Mouse (Mus musculus): ENCODE results near the gene Ankrd50.

Ankrd50 gene

GRCm38 (mm10) chr3:38484191-38485106, at the start of gene Ankrd50:
TSS of gene Ankrd50 (minus strand) at chr3:38484844.
- DNase-seq (ENCODE audit: low spot score): peak; percentile 100

- no peak for DNase-seq (ENCODE audit: low spot score)
These were observed 49.6 kb upstream of the Ankrd50 start for GRCm38 (mm10) chr3:38534245-38534644.

DNA sequence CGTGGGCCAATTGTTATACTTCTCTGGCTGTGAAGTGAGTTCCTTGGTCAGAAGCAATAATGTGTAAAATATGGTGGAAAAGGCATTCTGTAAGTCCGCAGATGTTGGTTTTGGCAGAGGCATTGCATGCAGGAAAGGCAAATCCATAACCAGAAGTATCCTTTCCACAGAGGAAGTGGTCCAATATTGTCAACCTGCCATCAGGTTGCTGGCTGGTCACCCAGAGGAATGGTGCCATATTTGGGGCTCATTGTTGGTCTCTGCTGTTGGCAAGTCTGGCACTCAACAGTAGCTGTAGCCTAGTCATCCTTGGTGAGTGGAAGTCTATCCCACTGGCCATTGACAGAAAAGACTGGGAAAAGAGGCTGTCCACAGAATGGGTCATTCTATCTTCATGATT, 35.8 kb upstream of the Ankrd50 start:
- no peak for DNase-seq (ENCODE audit: low spot score)

DNA sequence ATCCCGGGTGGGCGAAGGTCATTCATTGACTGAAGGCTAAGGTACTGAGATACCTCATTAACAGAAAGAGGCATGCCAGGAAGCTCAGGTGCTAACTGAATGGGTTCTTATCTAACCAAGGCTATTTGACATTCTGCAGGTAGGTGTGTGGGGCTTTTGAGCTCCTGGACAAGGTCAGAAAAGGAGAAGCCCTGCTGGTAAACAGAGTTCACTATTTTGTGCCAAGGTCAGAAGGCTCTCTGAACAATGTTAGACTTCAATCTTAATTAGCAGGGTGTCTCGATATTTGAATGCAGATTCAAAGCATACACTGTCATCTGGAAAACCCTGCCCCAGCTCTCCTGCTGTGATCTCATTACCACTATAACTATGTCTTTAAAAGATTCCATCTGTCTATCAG, 35.3 kb upstream of the Ankrd50 start:
- no peak for DNase-seq (ENCODE audit: low spot score)

DNA sequence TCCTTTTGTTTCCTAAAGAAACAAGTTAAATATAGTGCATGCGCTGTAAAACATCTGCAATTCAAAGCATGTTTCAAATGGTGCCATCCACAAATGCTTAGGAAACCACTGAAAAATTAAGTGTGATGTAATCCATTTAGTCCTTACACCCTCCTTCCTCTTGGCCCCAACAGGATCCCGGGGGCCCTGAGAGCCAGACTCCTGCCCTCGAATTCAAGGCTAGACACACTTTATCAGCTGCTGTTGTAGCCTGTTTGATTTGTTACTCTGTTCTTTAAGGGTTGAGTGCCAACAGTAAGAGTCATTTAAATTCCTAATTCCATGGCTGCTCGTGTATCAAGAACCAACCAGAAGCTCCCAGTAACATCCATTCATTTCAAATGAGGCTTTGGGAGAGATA, 19.0 kb upstream of the Ankrd50 start:
- DNase-seq (ENCODE audit: low spot score): no peak

DNA sequence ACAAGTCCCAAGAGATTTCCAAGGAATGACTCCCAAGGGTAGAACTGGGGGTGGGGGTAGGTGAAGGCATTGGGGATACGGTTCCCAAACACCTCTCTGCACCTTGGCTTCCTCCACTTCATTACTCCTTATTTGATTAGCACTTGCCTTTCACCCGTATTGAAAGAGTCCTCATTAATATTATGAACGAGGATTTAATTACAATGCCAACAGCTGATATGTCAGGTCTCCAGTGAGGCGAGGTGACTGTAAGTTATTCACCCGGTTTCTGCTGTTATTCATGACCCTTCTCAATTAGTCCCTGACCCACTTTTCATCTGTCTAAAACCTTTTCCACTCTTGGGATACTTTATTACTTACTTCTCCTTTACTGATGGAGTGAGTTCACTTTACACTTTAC, 17.5 kb upstream of the Ankrd50 start:
- no peak for DNase-seq (ENCODE audit: low spot score)

GRCm38 (mm10) chr3:38501739-38502138, 17.1 kb upstream of the Ankrd50 start:
- no peak for DNase-seq (ENCODE audit: low spot score)

GRCm38 (mm10) chr3:38501316-38501715, 16.7 kb upstream of the Ankrd50 start:
- no peak for DNase-seq (ENCODE audit: low spot score)

DNA sequence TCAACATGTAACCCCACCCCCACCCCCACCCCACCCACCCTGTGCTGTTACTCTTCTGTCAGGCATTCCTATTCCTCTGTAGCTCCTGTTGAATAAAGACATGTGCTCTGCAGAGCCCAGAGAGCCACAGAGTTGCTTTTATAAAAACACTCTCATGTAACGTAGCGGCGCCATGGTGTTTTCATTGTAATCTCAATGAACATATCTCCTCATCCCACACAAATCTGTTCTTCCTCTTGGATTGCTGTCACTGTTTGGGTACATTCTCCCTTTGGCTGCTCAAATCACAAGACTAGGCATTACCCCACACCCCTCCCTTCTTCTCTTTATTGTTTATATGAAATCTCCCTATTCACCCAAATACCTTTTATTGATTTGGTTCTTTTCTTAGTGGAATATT, 13.9 kb upstream of the Ankrd50 start:
- no peak for DNase-seq (ENCODE audit: low spot score)

DNA sequence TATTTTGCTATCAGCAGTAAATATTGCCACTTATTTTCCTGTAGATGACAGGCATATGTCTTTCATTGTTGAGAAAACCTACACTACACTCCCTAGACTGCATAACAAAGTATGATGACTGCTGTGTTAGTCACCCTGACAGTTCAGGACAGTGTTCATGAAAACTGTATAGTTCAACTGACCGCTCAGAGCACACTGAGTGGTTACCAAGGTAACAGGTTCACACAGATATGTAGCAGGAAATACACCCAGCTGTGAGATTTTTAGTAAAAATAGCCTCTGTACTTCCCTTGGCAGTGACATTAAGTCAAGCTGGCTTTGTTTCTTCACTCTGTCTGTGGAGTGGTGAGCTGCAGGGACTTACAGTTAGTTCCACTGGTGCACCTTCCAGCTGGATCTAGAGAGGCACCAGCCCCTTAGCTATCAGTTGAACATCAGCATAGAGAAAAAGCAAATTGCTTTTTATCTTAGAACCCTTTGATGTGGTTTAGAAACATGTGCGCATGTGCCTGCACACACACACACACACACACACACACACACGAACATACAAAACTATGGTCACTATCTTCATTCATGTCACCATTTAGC, 12.2 kb upstream of the Ankrd50 start:
- no peak for DNase-seq (ENCODE audit: low spot score)

DNA sequence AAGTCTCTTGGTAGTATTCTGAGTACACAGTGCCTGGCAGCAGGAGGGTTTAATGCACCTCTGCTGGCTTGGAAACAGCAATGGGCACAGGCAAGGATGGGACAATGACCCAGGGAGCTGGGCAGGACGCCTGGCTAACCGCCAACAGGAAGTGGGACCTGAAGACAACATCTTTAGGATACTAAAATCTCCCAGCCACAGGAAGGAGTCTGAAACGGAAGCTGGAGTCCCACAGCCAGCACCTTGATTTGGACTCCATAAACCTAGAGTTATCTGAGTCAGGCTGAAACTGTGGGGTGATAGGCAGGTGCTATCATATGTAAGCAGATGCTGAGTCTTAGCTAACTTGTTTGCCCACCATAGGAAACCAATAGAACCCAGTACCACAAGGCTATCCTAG, 7.1 kb upstream of the Ankrd50 start:
- no peak for DNase-seq (ENCODE audit: low spot score)

GRCm38 (mm10) chr3:38491236-38491635, 6.6 kb upstream of the Ankrd50 start:
- DNase-seq (ENCODE audit: low spot score): no peak

- DNase-seq (ENCODE audit: low spot score): no peak
These were observed 6.1 kb upstream of the Ankrd50 start for GRCm38 (mm10) chr3:38490720-38491119.

DNA sequence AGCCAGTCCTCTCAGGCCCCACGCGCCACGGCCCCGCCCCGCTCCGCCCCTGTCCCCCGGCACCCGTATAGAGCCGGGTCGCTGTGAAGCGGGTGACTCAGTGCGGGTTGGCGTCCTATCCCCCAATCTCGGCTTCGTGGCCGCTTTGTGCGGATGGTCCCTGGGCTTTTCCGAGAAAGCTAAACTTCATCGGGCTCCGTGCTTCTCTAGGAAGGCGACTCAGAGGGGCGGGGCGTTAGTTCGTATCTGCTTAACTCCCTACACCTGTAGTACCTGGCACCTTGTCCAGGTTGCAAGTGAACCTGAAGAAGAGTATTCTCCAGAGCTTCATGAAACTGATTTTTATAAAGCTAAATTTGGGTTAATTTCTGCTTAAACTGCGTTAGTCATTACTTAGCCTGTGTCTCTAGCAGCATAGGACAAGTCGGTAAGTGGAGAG, 482 bp upstream of the Ankrd50 start:
- DNase-seq (ENCODE audit: low spot score): no peak

DNA sequence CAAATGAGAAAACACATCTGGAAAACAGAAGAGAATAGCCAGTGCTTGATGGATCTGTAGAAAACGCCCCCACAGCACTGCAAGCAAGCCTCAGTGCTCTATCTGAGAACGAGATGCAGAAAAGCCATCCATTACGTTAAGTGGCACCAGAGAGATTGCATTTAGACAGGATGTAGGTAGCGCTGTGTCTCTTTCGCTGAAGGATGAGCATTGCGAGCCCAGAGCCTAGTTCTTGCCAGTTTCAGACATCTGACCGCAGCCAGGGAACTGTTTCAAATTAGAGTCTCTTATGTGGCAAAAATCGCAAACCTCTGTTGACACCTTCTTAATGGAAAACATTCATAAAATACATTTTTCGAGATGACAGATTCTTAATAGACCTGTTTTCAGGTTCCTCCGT, 1.1 kb downstream of the Ankrd50 start:
- no peak for DNase-seq (ENCODE audit: low spot score)

GRCm38 (mm10) chr3:38482749-38483148, 1.9 kb downstream of the Ankrd50 start:
- DNase-seq (ENCODE audit: low spot score): no peak

DNA sequence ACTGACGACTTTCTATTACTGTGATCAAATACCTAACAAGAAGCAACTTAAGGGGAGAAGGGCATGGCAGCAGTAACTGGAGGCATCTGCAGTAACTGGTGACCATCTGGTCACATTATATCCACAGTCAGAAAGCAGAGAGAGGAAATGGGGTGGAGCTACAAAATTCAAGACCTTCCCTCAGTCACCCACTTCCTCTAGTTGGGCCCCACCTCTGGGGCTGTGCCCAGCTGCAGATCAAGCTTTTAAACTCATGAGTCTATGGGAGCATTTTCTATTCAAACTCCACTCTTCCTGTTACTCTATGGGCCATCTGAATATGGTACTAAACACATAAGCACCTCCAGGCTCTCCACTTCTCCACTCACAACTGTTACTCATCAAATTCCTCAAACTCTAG, 3.5 kb downstream of the Ankrd50 start:
- DNase-seq (ENCODE audit: low spot score): no peak

DNA sequence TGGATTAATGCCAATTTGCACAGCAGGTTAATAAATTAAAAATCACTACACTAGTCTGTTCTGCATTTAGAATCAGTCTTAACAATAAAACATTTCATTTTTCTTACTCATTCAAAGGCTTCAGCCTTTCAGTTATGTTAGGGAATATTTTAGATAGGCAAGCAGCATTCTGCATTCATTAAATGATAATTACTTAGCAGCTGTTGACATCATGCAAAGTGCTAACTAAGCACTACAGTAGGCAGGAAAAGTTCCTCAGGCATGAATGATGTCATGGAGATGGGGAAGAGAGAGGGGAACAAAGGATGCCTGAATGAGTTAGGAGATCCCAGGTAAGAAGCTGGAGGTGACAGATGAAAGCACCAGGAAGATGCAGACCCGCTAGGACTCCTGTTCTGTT, 6.7 kb downstream of the Ankrd50 start:
- DNase-seq (ENCODE audit: low spot score): no peak

DNA sequence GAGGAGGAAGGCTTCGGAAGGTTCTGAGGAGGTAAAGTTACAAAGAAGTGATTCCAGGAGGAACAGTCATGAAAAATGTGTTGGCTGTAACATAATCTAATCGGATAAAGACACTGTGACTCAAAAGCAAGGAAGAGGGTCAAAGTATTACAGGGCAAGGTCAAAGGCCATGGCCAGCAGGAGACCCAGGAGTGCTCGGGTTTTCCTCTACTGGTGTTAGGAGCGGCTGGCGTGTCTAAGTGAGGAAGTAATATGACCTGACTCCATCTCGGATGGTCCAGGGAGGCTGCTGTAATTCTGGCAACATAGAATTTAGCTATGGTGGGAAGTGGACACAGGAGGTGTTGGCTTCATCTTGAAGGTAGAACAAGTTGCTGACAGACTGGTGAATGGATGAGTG, 9.1 kb downstream of the Ankrd50 start:
- DNase-seq (ENCODE audit: low spot score): no peak

DNA sequence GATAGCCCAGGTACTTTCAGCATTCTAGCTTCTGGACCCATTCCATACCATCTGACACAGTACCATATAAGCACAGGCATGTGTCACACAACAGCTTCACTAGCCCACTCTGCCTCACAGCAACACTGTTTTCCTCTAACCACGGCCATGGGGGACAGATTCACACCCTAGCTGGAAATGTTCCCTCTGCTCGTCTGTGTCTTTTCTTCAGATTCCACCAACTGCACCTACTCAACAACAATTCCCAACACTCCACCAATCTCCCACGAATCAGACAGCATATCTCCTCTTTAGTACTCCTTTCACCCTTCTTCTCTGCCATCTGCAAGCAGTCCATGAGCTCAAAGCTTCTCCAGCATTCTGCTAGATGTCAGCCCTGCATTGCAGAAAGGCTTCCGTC, 11.5 kb downstream of the Ankrd50 start:
- no peak for DNase-seq (ENCODE audit: low spot score)

DNA sequence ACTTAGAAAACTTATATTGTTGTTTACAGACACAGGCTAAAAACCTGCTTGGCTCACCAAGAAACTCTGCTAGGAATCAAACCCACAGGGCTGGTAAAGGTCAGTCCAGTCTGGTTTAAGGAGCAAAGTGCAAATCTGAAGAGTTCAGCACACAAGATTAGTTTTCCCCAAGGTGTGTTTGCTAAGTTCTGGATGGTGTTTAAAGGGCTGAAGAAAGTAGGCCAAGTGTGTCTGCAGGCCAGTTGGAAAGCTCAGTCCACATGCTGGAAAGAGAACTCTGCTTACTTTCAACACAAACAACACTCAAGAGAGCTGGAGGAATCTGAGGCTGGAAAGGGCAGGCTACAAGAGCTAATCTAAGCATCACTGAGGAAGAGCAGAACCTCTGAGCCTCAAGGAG, 13.1 kb downstream of the Ankrd50 start:
- DNase-seq (ENCODE audit: low spot score): peak; percentile 71

DNA sequence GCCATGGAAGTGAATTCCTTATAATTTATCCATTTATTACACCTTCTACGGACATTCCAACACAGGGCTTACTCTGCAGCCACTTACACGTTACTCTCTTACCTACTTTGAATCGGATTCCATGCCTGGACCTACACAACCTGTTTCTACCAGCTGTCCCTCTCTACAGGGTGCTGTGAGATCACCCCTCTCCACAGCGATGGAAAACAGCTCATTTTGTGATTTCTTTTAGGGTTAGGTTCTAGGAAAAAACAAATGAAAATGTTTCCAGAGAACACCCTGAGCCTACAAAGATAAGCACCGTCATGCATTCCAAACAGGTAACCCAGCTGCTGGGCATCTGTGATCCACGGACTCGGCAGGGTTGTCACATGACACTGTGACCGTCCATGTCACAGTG, 16.5 kb downstream of the Ankrd50 start:
- no peak for DNase-seq (ENCODE audit: low spot score)

GRCm38 (mm10) chr3:38466880-38467405, 17.7 kb downstream of the Ankrd50 start:
- DNase-seq (ENCODE audit: low spot score): no peak
